Mouse (Mus musculus) testis, adult 2 months (tissue): ENCODE measurements around the gene Col1a1. TPM values are rescaled to one million over a fixed set of nuclear protein-coding genes. Genes with fewer than 3 reads are reported as not detected.
A peak's percentile ranks its signal among the peaks of the same experiment; 100 is the strongest.
"Not testable (repeated sequence)": the region's sequence is repeated elsewhere in the genome, so short reads cannot be mapped to it uniquely, and the experiment has no call there.

Experiments
- H3K27ac ChIP-seq: fragments of 200-500 bp; 2 replicates; pipeline ENCODE4 v1.5.1; 2012; ENCODE audit warnings: low read depth, low read length; ENCODE audit not compliant: control insufficient read depth, insufficient read depth
- H3K27me3 ChIP-seq: fragments of 200-500 bp; 2 replicates; pipeline ENCODE4 v1.6.1; 2012; ENCODE audit warnings: mild to moderate bottlenecking, low read length, moderate library complexity; ENCODE audit not compliant: control insufficient read depth, insufficient read depth
- H3K36me3 ChIP-seq: fragments of 200-500 bp; 2 replicates; pipeline ENCODE4 v1.6.1; 2012; ENCODE audit warnings: mild to moderate bottlenecking, low read length; ENCODE audit not compliant: control insufficient read depth, insufficient read depth
- H3K4me1 ChIP-seq: fragments of 200-500 bp; 2 replicates; pipeline ENCODE4 v1.6.1; 2012; ENCODE audit warnings: low read length; ENCODE audit not compliant: control insufficient read depth, insufficient read depth
- H3K4me3 ChIP-seq: fragments of 200-500 bp; 2 replicates; pipeline ENCODE4 v1.5.1; 2012; ENCODE audit warnings: low read depth, mild to moderate bottlenecking, low read length, moderate library complexity, mixed read lengths; ENCODE audit not compliant: control insufficient read depth
- CTCF ChIP-seq: fragments of 200-500 bp; IDR thresholded peaks from 2 replicates; pipeline ENCODE4 v1.5.1; 2012; ENCODE audit warnings: low read depth, mild to moderate bottlenecking, inconsistent platforms, low read length, moderate library complexity; ENCODE audit not compliant: control insufficient read depth, insufficient read depth, insufficient replicate concordance
- POLR2A ChIP-seq: fragments of 200-500 bp; IDR thresholded peaks from 2 replicates; pipeline ENCODE4 v1.6.1; 2012; ENCODE audit warnings: low read depth, mild to moderate bottlenecking, inconsistent platforms, low read length, moderate library complexity; ENCODE audit not compliant: control insufficient read depth
- polyA plus RNA-seq: library from polyadenylated mRNA; depleted of rRNA; stranded (reverse); fragments of >200 nt; gene quantifications from 2 replicates; pipeline ENCODE4 v1.2.3, GENCODE M21; 2012

Gene Col1a1
- polyA plus RNA-seq, 1 experiment: 14.3 TPM

- Histone ChIP-seq H3K27ac (no peak overlapping the region), H3K36me3 (peaks cover under 1% of the 10 kb centered on the region; the same call in 1 of the 2 replicates), H3K4me3 (no peak overlapping the region), H3K27me3 (no peaks in the 10 kb centered on the region), H3K4me1 (peaks cover 9% of the 10 kb centered on the region)
- TF ChIP-seq CTCF (no peak), POLR2A (no peak)
Measured at GRCm38 (mm10) chr11:94962534-94963101, 26.6 kb downstream of the Col1a1 start.

DNA sequence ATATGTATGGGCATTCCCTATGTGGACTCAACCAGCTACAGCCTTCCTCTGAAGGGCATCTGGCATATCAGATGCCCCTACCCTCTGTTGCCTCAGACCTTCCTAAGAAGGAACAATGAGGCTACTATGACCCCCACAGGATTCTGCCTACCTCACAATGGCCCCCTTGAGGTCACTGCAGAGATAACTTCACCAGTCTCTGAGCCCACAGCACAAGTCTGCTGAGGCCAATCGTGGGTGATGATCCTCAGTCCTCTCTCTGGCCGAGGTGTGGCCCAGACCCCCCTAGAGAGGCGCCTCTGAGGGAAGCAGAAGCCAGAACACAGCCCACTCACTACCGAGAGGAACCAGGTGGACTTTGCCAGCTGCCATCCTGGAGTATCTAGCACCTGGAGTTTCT lies 31.4 kb downstream of the Col1a1 start, which contains the start of gene Hils1:
Gene Hils1 (plus strand): TSS at position 175 of the 400 bp plus-strand sequence.
- Histone ChIP-seq H3K4me3 (peak within 1 kb of the TSS; percentile 89), H3K36me3 (peaks cover 4% of the 10 kb centered on the region; the same call in 1 of the 2 replicates)
- TF ChIP-seq CTCF (no peak), POLR2A (peak; percentile 82; the same call in 1 of the 2 replicates)

GRCm38 (mm10) chr11:94968187-94968586 lies 32.2 kb downstream of the Col1a1 start:
- Histone ChIP-seq H3K4me1 (peaks cover 7% of the 10 kb centered on the region), H3K4me3 (peak overlapping the region; percentile 89), H3K36me3 (peaks cover 4% of the 10 kb centered on the region; the same call in 1 of the 2 replicates), H3K27ac (peak overlapping the region; percentile 83), H3K27me3 (no peaks in the 10 kb centered on the region)
- no peak for TF ChIP-seq CTCF
- TF ChIP-seq POLR2A: no peak

More for the DNA sequence above, 31.4 kb downstream of the Col1a1 start, which contains the start of gene Hils1:
- H3K4me1 ChIP-seq: peaks cover 11% of the 10 kb centered on the region
- no peaks in the 10 kb centered on the region for H3K27me3 ChIP-seq
- peak within 1 kb of the TSS; percentile 83 for H3K27ac ChIP-seq

DNA sequence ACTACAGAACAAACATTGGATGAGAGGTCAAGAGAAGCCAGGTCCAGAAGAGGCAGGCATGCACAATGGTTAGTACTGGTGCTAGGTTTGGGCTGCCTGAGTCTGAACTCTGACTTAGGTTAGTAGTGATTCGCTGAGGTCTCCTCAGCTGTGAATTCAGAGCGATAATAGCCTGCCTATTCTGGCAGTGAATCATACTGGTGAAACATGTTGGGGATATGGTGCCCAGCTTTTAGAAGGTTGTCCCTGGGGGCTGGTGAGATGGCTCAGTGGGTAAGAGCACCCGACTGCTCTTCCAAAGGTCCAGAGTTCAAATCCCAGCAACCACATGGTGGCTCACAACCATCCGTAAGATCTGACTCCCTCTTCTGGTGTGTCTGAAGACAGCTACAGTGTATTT lies 33.7 kb downstream of the Col1a1 start:
- H3K27ac ChIP-seq, H3K36me3 ChIP-seq, H3K4me1 ChIP-seq, H3K27me3 ChIP-seq: not testable (repeated sequence)
- peak overlapping the region; percentile 89 for H3K4me3 ChIP-seq

DNA sequence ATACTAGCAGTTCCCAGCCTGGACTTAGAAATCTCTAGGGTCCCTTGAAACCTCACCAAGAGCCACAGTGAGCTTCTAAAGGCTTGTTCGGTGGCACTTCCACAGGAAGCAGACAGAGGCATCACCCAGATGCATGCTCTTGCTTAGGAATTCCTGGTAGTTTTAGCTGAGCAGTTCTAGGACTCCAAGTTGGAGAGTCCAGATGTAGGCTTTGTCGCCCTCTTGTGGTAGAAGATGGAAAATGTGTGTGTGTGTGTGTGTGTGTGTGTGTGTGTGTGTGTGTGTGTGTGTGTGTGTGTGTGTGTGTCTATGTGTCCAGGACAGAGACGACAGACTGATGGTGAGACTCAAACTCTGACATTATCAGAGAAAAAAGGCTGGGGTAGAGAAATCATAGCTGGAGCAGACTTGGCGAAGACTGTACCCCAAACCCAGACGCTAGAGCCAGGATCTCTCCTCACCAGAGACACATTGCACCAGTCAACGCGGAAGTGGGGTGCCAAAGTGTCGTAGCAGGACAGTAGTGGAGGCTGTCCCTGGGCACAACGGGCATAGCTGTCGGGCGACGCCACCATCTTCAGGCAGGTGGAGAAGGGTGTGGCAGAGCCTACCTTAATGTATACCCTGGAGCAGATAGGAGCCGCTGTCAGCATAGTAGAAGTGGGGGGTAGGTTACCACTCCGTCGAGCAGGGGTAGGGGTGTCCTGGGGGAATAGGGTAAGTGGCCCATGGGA lies 34.4 kb downstream of the Col1a1 start:
- Histone ChIP-seq H3K27me3 (no peaks in the 10 kb centered on the region), H3K4me3 (peak overlapping the region; percentile 89), H3K27ac (no peak overlapping the region), H3K4me1 (peaks cover 7% of the 10 kb centered on the region), H3K36me3 (peaks cover 4% of the 10 kb centered on the region; the same call in 1 of the 2 replicates)
- TF ChIP-seq CTCF: 0 out of 2 replicates have a peak, but pooled peaks have one; percentile 0
- no peak for TF ChIP-seq POLR2A

DNA sequence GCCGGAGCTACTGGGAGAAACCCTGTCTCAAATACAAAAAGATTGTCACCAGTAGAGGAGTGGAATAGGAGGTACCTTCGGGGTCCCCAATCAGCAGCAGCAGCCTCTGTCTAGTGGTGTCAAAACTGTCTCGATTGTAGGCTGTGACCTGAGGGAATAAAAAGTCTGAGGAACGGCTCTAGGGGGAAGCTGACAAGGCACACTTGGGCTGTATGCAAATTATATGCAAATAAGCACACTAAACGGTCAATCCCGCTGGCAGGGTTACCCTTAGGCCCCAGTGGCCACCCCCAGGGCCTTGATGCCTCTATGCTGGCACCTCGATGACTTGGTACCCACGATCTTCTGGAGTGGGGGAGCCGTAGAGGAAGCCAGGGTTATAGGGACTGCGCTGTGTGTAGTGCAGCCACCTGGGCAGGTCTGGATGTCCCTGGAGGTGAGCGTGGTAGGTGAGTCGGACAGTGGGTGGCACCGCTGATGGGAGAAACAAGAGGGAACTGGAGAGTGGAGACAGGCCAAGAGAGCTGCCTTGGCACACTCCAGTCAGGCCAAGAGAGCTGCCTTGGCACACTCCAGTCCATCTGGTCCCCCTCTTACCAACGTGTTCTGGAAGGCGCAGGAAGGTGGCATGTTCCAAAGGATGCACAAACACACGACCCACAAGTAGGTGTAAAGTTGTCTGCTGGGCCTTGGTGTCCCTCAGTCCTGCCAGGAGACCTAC lies 36.0 kb downstream of the Col1a1 start:
- Histone ChIP-seq H3K4me1 (peaks cover 7% of the 10 kb centered on the region), H3K27ac (peak overlapping the region; percentile 90), H3K27me3 (no peaks in the 10 kb centered on the region), H3K36me3 (peaks cover 4% of the 10 kb centered on the region; the same call in 1 of the 2 replicates), H3K4me3 (peak overlapping the region; percentile 89)
- TF ChIP-seq CTCF (no peak), POLR2A (peak; percentile 54; the same call in 1 of the 2 replicates)

- peaks cover under 1% of the 10 kb centered on the region; the same call in 1 of the 2 replicates for H3K36me3 ChIP-seq
- H3K27me3 ChIP-seq: no peaks in the 10 kb centered on the region
- H3K4me3 ChIP-seq: no peak overlapping the region
- TF ChIP-seq CTCF: no peak
- TF ChIP-seq POLR2A: no peak
- H3K4me1 ChIP-seq: peaks cover 7% of the 10 kb centered on the region
- H3K27ac ChIP-seq: no peak overlapping the region; the same call in 1 of the 2 replicates
Measured at GRCm38 (mm10) chr11:94972887-94973286, 36.9 kb downstream of the Col1a1 start.
